Mouse (Mus musculus) midbrain, embryonic 11.5 days (tissue): ENCODE data around the gene Lrriq1. TPM values are rescaled to one million over a fixed set of nuclear protein-coding genes. Genes with fewer than 3 reads are reported as not detected.

Experiments used
- ATAC-seq: fragments of 200-750 bp; cut with Nextera tagmentation; 2 replicates; pipeline ENCODE4 v1.8.0; 2017; ENCODE audit warnings: moderate TSS enrichment, moderate library complexity; ENCODE audit not compliant: low FRiP score
- DNase-seq: peaks from one replicate; pipeline ENCODE4 v3.0.0; 2015; ENCODE audit warnings: low spot score; ENCODE audit errors: missing footprints
- H3K27ac ChIP-seq: fragments of 300-500 bp; sonication (generic); 2 replicates; pipeline ENCODE4 v1.5.1; 2014; ENCODE audit warnings: low read depth, low read length
- H3K27me3 ChIP-seq: fragments of 300-500 bp; sonication (generic); 2 replicates; pipeline ENCODE4 v1.6.1; 2014; ENCODE audit warnings: mild to moderate bottlenecking, low read length, moderate library complexity, mixed read lengths; ENCODE audit not compliant: control insufficient read depth, insufficient read depth
- H3K36me3 ChIP-seq: fragments of 300-500 bp; sonication (generic); 2 replicates; pipeline ENCODE4 v1.6.1; 2014; ENCODE audit warnings: mild to moderate bottlenecking, low read length, moderate library complexity, mixed read lengths; ENCODE audit not compliant: control insufficient read depth, insufficient read depth
- H3K4me1 ChIP-seq: fragments of 300-500 bp; sonication (generic); 2 replicates; pipeline ENCODE4 v1.6.1; 2014; ENCODE audit warnings: low read length; ENCODE audit not compliant: control insufficient read depth, insufficient read depth
- H3K4me2 ChIP-seq: fragments of 300-500 bp; sonication (generic); 2 replicates; pipeline ENCODE4 v1.6.1; 2014; ENCODE audit warnings: mild to moderate bottlenecking, moderate library complexity
- H3K4me3 ChIP-seq: fragments of 300-500 bp; sonication (generic); 2 replicates; pipeline ENCODE4 v1.5.1; 2014; ENCODE audit warnings: low read depth, low read length
- H3K9ac ChIP-seq: fragments of 300-500 bp; sonication (generic); 2 replicates; pipeline ENCODE4 v1.6.1; 2014; ENCODE audit warnings: low read length
- H3K9me3 ChIP-seq: fragments of 300-500 bp; sonication (generic); 2 replicates; pipeline ENCODE4 v1.6.1; 2016; ENCODE audit warnings: low read length; ENCODE audit not compliant: control insufficient read depth
- WGBS: fragments of 180-500 bp; shearing (Covaris S2); extraction: QIAGEN DNeasy Blood & Tissue Kit; methylation state at CpG from one replicate; pipeline ENCODE4 v1.1.7; 2014; 5-methylcytosine and 5-hydroxymethylcytosine counted together
- polyA plus RNA-seq: library from polyadenylated mRNA; unstranded; fragments of >200 nt; fragmentation: Nextera tagmentation; extraction: Ambion mirVana; gene quantifications from 2 replicates; pipeline ENCODE4 v1.2.1, GENCODE M21; 2014

The Lrriq1 gene
- polyA plus RNA-seq, 1 experiment from 2014 or later = 1.1 TPM

- Histone ChIP-seq H3K27ac (no peak overlapping the region), H3K9me3 (no peaks in the 10 kb centered on the region), H3K27me3 (peaks cover 83% of the 10 kb centered on the region), H3K9ac (no peak overlapping the region), H3K4me1 (peaks cover 2% of the 10 kb centered on the region; the same call in 1 of the 2 replicates), H3K36me3 (no peaks in the 10 kb centered on the region), H3K4me3 (no peak overlapping the region), H3K4me2 (no peak overlapping the region)
- WGBS = 2% methylated on average over 11 of the region's 11 CpGs
- DNase-seq (peak; percentile 93), ATAC-seq (no peak)
Observed at GRCm38 (mm10) chr10:103030931-103031330, 205.2 kb downstream of the Lrriq1 start.

GRCm38 (mm10) chr10:103029730-103030490 lies 206.2 kb downstream of the Lrriq1 start, which contains the start of gene Alx1:
Alx1 (minus strand) TSS chr10:103030215.
- H3K36me3 ChIP-seq = no peaks in the 10 kb centered on the region
- WGBS = 1% methylated on average over 32 of the region's 32 CpGs
- H3K4me1 ChIP-seq = peaks cover 2% of the 10 kb centered on the region; the same call in 1 of the 2 replicates
- DNase-seq (peak; percentile 95), ATAC-seq (no peak)
- no peak within 1 kb of the TSS for H3K9ac ChIP-seq
- no peak within 1 kb of the TSS for H3K27ac ChIP-seq
- no peak within 1 kb of the TSS; the same call in 1 of the 2 replicates for H3K4me2 ChIP-seq
- H3K9me3 ChIP-seq = no peaks in the 10 kb centered on the region
- no peak within 1 kb of the TSS for H3K4me3 ChIP-seq
- H3K27me3 ChIP-seq = peaks cover 77% of the 10 kb centered on the region

GRCm38 (mm10) chr10:103029132-103029729 lies 206.9 kb downstream of the Lrriq1 start:
- DNase-seq = peak; percentile 92
- Histone ChIP-seq H3K27ac (no peak overlapping the region), H3K4me1 (peaks cover 2% of the 10 kb centered on the region; the same call in 1 of the 2 replicates), H3K4me3 (no peak overlapping the region), H3K9me3 (no peaks in the 10 kb centered on the region), H3K27me3 (peaks cover 72% of the 10 kb centered on the region), H3K36me3 (no peaks in the 10 kb centered on the region), H3K4me2 (peak overlapping the region; percentile 45), H3K9ac (no peak overlapping the region)
- WGBS = under 1% methylated on average over 23 of the region's 23 CpGs
- ATAC-seq = no peak

- peaks cover 69% of the 10 kb centered on the region for H3K27me3 ChIP-seq
- peaks cover 2% of the 10 kb centered on the region; the same call in 1 of the 2 replicates for H3K4me1 ChIP-seq
- ATAC-seq = peak; percentile 80
- H3K27ac ChIP-seq = no peak overlapping the region
- H3K36me3 ChIP-seq = no peaks in the 10 kb centered on the region
- WGBS = under 1% methylated on average over 50 of the region's 50 CpGs
- H3K4me3 ChIP-seq = peak overlapping the region; percentile 30
- H3K9ac ChIP-seq = no peak overlapping the region
- peak; percentile 97 for DNase-seq
- no peaks in the 10 kb centered on the region for H3K9me3 ChIP-seq
- peak overlapping the region; percentile 45 for H3K4me2 ChIP-seq
Observed at GRCm38 (mm10) chr10:103028253-103029131, 207.6 kb downstream of the Lrriq1 start.

DNA sequence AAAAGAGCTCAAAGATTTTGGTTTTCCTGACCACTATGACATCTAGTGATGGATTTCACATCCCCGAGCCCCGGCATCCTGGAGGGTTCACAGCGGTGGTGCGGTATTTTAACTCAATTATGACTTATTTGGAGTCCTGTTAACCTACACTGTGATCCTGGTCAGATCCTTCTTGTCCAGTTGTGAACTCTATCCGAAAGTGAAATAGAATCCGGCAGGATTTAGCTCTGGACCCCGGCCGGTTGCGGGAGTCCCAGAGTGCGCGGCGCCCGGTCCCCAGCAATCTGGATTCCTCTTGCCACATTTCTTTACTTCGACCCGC lies 208.2 kb downstream of the Lrriq1 start:
- H3K4me2 ChIP-seq = peak overlapping the region; percentile 45
- H3K4me1 ChIP-seq = peaks cover 2% of the 10 kb centered on the region; the same call in 1 of the 2 replicates
- H3K36me3 ChIP-seq = no peaks in the 10 kb centered on the region
- no peak overlapping the region for H3K9ac ChIP-seq
- DNase-seq (no peak), ATAC-seq (no peak; the same call in none of the 2 replicates)
- H3K9me3 ChIP-seq = no peaks in the 10 kb centered on the region
- under 1% methylated on average over 15 of the region's 15 CpGs for WGBS
- H3K27me3 ChIP-seq = peaks cover 63% of the 10 kb centered on the region
- H3K27ac ChIP-seq = no peak overlapping the region
- peak overlapping the region; percentile 30 for H3K4me3 ChIP-seq

- DNase-seq (peak; percentile 96), ATAC-seq (no peak)
- WGBS = under 1% methylated on average over 20 of the region's 20 CpGs
- Histone ChIP-seq H3K4me1 (peaks cover 2% of the 10 kb centered on the region; the same call in 1 of the 2 replicates), H3K4me2 (no peak overlapping the region), H3K4me3 (no peak overlapping the region; the same call in 1 of the 2 replicates), H3K27ac (no peak overlapping the region), H3K27me3 (peaks cover 59% of the 10 kb centered on the region), H3K36me3 (no peaks in the 10 kb centered on the region), H3K9me3 (no peaks in the 10 kb centered on the region), H3K9ac (no peak overlapping the region)
Observed at GRCm38 (mm10) chr10:103027226-103027930, 208.7 kb downstream of the Lrriq1 start.

GRCm38 (mm10) chr10:103026636-103027225 lies 209.4 kb downstream of the Lrriq1 start:
- DNase-seq (peak; percentile 96), ATAC-seq (no peak)
- Histone ChIP-seq H3K36me3 (no peaks in the 10 kb centered on the region), H3K4me2 (peak overlapping the region; percentile 1; the same call in 1 of the 2 replicates), H3K4me3 (no peak overlapping the region; the same call in 1 of the 2 replicates), H3K4me1 (peaks cover 2% of the 10 kb centered on the region; the same call in 1 of the 2 replicates), H3K27me3 (peaks cover 53% of the 10 kb centered on the region), H3K9me3 (no peaks in the 10 kb centered on the region), H3K27ac (no peak overlapping the region), H3K9ac (no peak overlapping the region)
- under 1% methylated on average over 17 of the region's 17 CpGs for WGBS

GRCm38 (mm10) chr10:103002556-103002955 lies 233.6 kb downstream of the Lrriq1 start:
- no peaks in the 10 kb centered on the region for H3K4me1 ChIP-seq
- 90% methylated on average over 2 of the region's 2 CpGs for WGBS
- no peak for DNase-seq
- H3K4me3 ChIP-seq = no peak overlapping the region
- H3K36me3 ChIP-seq = no peaks in the 10 kb centered on the region
- no peaks in the 10 kb centered on the region for H3K9me3 ChIP-seq
- no peak overlapping the region for H3K9ac ChIP-seq
- no peak for ATAC-seq
- H3K27ac ChIP-seq = no peak overlapping the region
- H3K4me2 ChIP-seq = no peak overlapping the region
- H3K27me3 ChIP-seq = no peaks in the 10 kb centered on the region
